Mouse (Mus musculus): ENCODE results near the gene Olfr282. TPM values are rescaled to one million over a fixed set of nuclear protein-coding genes. Genes with fewer than 3 reads are reported as not detected.
"Not testable (repeated sequence)": the region's sequence is repeated elsewhere in the genome, so short reads cannot be mapped to it uniquely, and the experiment has no call there.

Gene Olfr282
- polyA plus RNA-seq, 1 experiment from 2014 or later = not detected

GRCm38 (mm10) chr15:98410249-98410648 lies 20.8 kb upstream of the Olfr282 start:
- Histone ChIP-seq H3K4me1 (ENCODE audit: control insufficient read depth, insufficient read depth, low read length) (no peaks in the 10 kb centered on the region), H3K36me3 (ENCODE audit: control insufficient read depth, insufficient read depth, low read length) (no peaks in the 10 kb centered on the region), H3K4me2 (no peak overlapping the region), H3K9ac (ENCODE audit: low read depth, low read length) (no peak overlapping the region), H3K27ac (ENCODE audit: low read depth, low read length) (no peak overlapping the region), H3K4me3 (ENCODE audit: low read depth, low read length) (no peak overlapping the region), H3K9me3 (replicated peaks; ENCODE audit: control insufficient read depth, low read length) (no peaks in the 10 kb centered on the region), H3K27me3 (ENCODE audit: control insufficient read depth, insufficient read depth, low read length) (no peaks in the 10 kb centered on the region)
- 90% methylated on average over 9 of the region's 9 CpGs for WGBS (ENCODE audit: insufficient replicate concordance)
- no peak for ATAC-seq (replicated peaks; ENCODE audit: insufficient number of reproducible peaks, low FRiP score, low TSS enrichment)

GRCm38 (mm10) chr15:98415996-98416395 lies 15.0 kb upstream of the Olfr282 start:
- ATAC-seq (replicated peaks; ENCODE audit: insufficient number of reproducible peaks, low FRiP score, low TSS enrichment) = no peak
- Histone ChIP-seq H3K9ac (ENCODE audit: low read depth, low read length) (no peak overlapping the region), H3K27me3 (ENCODE audit: control insufficient read depth, insufficient read depth, low read length) (no peaks in the 10 kb centered on the region), H3K36me3 (ENCODE audit: control insufficient read depth, insufficient read depth, low read length) (no peaks in the 10 kb centered on the region), H3K9me3 (replicated peaks; ENCODE audit: control insufficient read depth, low read length) (no peaks in the 10 kb centered on the region), H3K4me2 (no peak overlapping the region), H3K4me1 (ENCODE audit: control insufficient read depth, insufficient read depth, low read length) (no peaks in the 10 kb centered on the region), H3K27ac (ENCODE audit: low read depth, low read length) (no peak overlapping the region), H3K4me3 (ENCODE audit: low read depth, low read length) (no peak overlapping the region)
- WGBS (ENCODE audit: insufficient replicate concordance) = 72% methylated on average over 4 of the region's 4 CpGs

- not testable (repeated sequence) for H3K27ac ChIP-seq (ENCODE audit: low read depth, low read length); H3K4me1 ChIP-seq (ENCODE audit: control insufficient read depth, insufficient read depth, low read length); H3K27me3 ChIP-seq (ENCODE audit: control insufficient read depth, insufficient read depth, low read length); H3K4me2 ChIP-seq; H3K4me3 ChIP-seq (ENCODE audit: low read depth, low read length); H3K9ac ChIP-seq (ENCODE audit: low read depth, low read length); H3K36me3 ChIP-seq (ENCODE audit: control insufficient read depth, insufficient read depth, low read length); H3K9me3 ChIP-seq (replicated peaks; ENCODE audit: control insufficient read depth, low read length); ATAC-seq (replicated peaks; ENCODE audit: insufficient number of reproducible peaks, low FRiP score, low TSS enrichment)
Measured at GRCm38 (mm10) chr15:98416802-98417201, 14.2 kb upstream of the Olfr282 start.

GRCm38 (mm10) chr15:98417285-98417684 lies 13.7 kb upstream of the Olfr282 start:
- not testable (repeated sequence) for ATAC-seq (replicated peaks; ENCODE audit: insufficient number of reproducible peaks, low FRiP score, low TSS enrichment); H3K4me3 ChIP-seq (ENCODE audit: low read depth, low read length); H3K36me3 ChIP-seq (ENCODE audit: control insufficient read depth, insufficient read depth, low read length); H3K27ac ChIP-seq (ENCODE audit: low read depth, low read length); H3K4me2 ChIP-seq; H3K9ac ChIP-seq (ENCODE audit: low read depth, low read length); H3K9me3 ChIP-seq (replicated peaks; ENCODE audit: control insufficient read depth, low read length); H3K27me3 ChIP-seq (ENCODE audit: control insufficient read depth, insufficient read depth, low read length); H3K4me1 ChIP-seq (ENCODE audit: control insufficient read depth, insufficient read depth, low read length)
- WGBS (ENCODE audit: insufficient replicate concordance) = 29% methylated on average over 1 of the region's 3 CpGs

GRCm38 (mm10) chr15:98418096-98418495 lies 12.9 kb upstream of the Olfr282 start:
- Histone ChIP-seq H3K36me3 (ENCODE audit: control insufficient read depth, insufficient read depth, low read length) (no peaks in the 10 kb centered on the region), H3K27me3 (ENCODE audit: control insufficient read depth, insufficient read depth, low read length) (no peaks in the 10 kb centered on the region), H3K4me1 (ENCODE audit: control insufficient read depth, insufficient read depth, low read length) (no peaks in the 10 kb centered on the region), H3K9ac (ENCODE audit: low read depth, low read length) (no peak overlapping the region), H3K9me3 (replicated peaks; ENCODE audit: control insufficient read depth, low read length) (no peaks in the 10 kb centered on the region), H3K4me2 (no peak overlapping the region), H3K4me3 (ENCODE audit: low read depth, low read length) (no peak overlapping the region), H3K27ac (ENCODE audit: low read depth, low read length) (no peak overlapping the region)
- WGBS (ENCODE audit: insufficient replicate concordance) = 69% methylated on average over 7 of the region's 7 CpGs
- no peak for ATAC-seq (replicated peaks; ENCODE audit: insufficient number of reproducible peaks, low FRiP score, low TSS enrichment)

- Histone ChIP-seq H3K9me3 (replicated peaks; ENCODE audit: control insufficient read depth, low read length) (no peaks in the 10 kb centered on the region), H3K4me1 (ENCODE audit: control insufficient read depth, insufficient read depth, low read length) (no peaks in the 10 kb centered on the region), H3K27me3 (ENCODE audit: control insufficient read depth, insufficient read depth, low read length) (no peaks in the 10 kb centered on the region), H3K4me2 (no peak overlapping the region), H3K36me3 (ENCODE audit: control insufficient read depth, insufficient read depth, low read length) (no peaks in the 10 kb centered on the region), H3K27ac (ENCODE audit: low read depth, low read length) (no peak overlapping the region), H3K4me3 (ENCODE audit: low read depth, low read length) (no peak overlapping the region), H3K9ac (ENCODE audit: low read depth, low read length) (no peak overlapping the region)
- ATAC-seq (replicated peaks; ENCODE audit: insufficient number of reproducible peaks, low FRiP score, low TSS enrichment) = no peak
- WGBS (ENCODE audit: insufficient replicate concordance) = 61% methylated on average over 4 of the region's 4 CpGs
Measured at GRCm38 (mm10) chr15:98420897-98421296, 10.1 kb upstream of the Olfr282 start.

GRCm38 (mm10) chr15:98424326-98424725 lies 6.7 kb upstream of the Olfr282 start:
- WGBS (ENCODE audit: insufficient replicate concordance) = 73% methylated on average over 14 of the region's 14 CpGs
- H3K9ac ChIP-seq (ENCODE audit: low read depth, low read length) = no peak overlapping the region
- H3K4me3 ChIP-seq (ENCODE audit: low read depth, low read length) = no peak overlapping the region
- H3K4me2 ChIP-seq = no peak overlapping the region
- H3K27ac ChIP-seq (ENCODE audit: low read depth, low read length) = no peak overlapping the region
- H3K4me1 ChIP-seq (ENCODE audit: control insufficient read depth, insufficient read depth, low read length) = no peaks in the 10 kb centered on the region
- no peaks in the 10 kb centered on the region for H3K27me3 ChIP-seq (ENCODE audit: control insufficient read depth, insufficient read depth, low read length)
- no peaks in the 10 kb centered on the region for H3K9me3 ChIP-seq (replicated peaks; ENCODE audit: control insufficient read depth, low read length)
- H3K36me3 ChIP-seq (ENCODE audit: control insufficient read depth, insufficient read depth, low read length) = no peaks in the 10 kb centered on the region
- no peak for ATAC-seq (replicated peaks; ENCODE audit: insufficient number of reproducible peaks, low FRiP score, low TSS enrichment)

- no peak overlapping the region for H3K4me2 ChIP-seq
- no peak overlapping the region for H3K4me3 ChIP-seq (ENCODE audit: low read depth, low read length)
- H3K27me3 ChIP-seq (ENCODE audit: control insufficient read depth, insufficient read depth, low read length) = no peaks in the 10 kb centered on the region
- ATAC-seq (replicated peaks; ENCODE audit: insufficient number of reproducible peaks, low FRiP score, low TSS enrichment) = no peak
- H3K4me1 ChIP-seq (ENCODE audit: control insufficient read depth, insufficient read depth, low read length) = no peaks in the 10 kb centered on the region
- H3K36me3 ChIP-seq (ENCODE audit: control insufficient read depth, insufficient read depth, low read length) = no peaks in the 10 kb centered on the region
- no peaks in the 10 kb centered on the region for H3K9me3 ChIP-seq (replicated peaks; ENCODE audit: control insufficient read depth, low read length)
- no peak overlapping the region for H3K9ac ChIP-seq (ENCODE audit: low read depth, low read length)
- no peak overlapping the region for H3K27ac ChIP-seq (ENCODE audit: low read depth, low read length)
- WGBS (ENCODE audit: insufficient replicate concordance) = 57% methylated on average over 6 of the region's 6 CpGs
Measured at GRCm38 (mm10) chr15:98424753-98425152, 6.3 kb upstream of the Olfr282 start.

GRCm38 (mm10) chr15:98425188-98425587 lies 5.8 kb upstream of the Olfr282 start:
- no peak overlapping the region for H3K27ac ChIP-seq (ENCODE audit: low read depth, low read length)
- H3K36me3 ChIP-seq (ENCODE audit: control insufficient read depth, insufficient read depth, low read length) = no peaks in the 10 kb centered on the region
- no peak overlapping the region for H3K4me2 ChIP-seq
- H3K4me3 ChIP-seq (ENCODE audit: low read depth, low read length) = no peak overlapping the region
- H3K9me3 ChIP-seq (replicated peaks; ENCODE audit: control insufficient read depth, low read length) = no peaks in the 10 kb centered on the region
- no peaks in the 10 kb centered on the region for H3K4me1 ChIP-seq (ENCODE audit: control insufficient read depth, insufficient read depth, low read length)
- H3K9ac ChIP-seq (ENCODE audit: low read depth, low read length) = no peak overlapping the region
- 81% methylated on average over 7 of the region's 7 CpGs for WGBS (ENCODE audit: insufficient replicate concordance)
- H3K27me3 ChIP-seq (ENCODE audit: control insufficient read depth, insufficient read depth, low read length) = no peaks in the 10 kb centered on the region
- ATAC-seq (replicated peaks; ENCODE audit: insufficient number of reproducible peaks, low FRiP score, low TSS enrichment) = no peak

Measured in heart, embryonic 11.5 days (tissue).